Mouse (Mus musculus) liver, embryonic 16.5 days (tissue): ENCODE measurements around the gene Olfr524. TPM values are rescaled to one million over a fixed set of nuclear protein-coding genes. Genes with fewer than 3 reads are reported as not detected.

ENCODE experiments used
- polyA plus RNA-seq: library from polyadenylated mRNA; unstranded; fragments of >200 nt; fragmentation: Nextera tagmentation; extraction: Ambion mirVana; gene quantifications from 2 replicates; pipeline ENCODE4 v1.2.1, GENCODE M21; 2015

Gene Olfr524
- polyA plus RNA-seq, 1 experiment from 2014 or later: not detected

Other genes with a start within 250 kb of the Olfr524 start
- gene 6430531B16Rik, start 227.2 kb downstream of the Olfr524 start, polyA plus RNA-seq: not detected in 2 replicates
- 1.6 and 1.8 TPM in 2 replicates for gene Adam8, start 213.4 kb downstream of the Olfr524 start, polyA plus RNA-seq
- 15.5 and 16.5 TPM in 2 replicates for gene Zfp511, start 169.6 kb downstream of the Olfr524 start, polyA plus RNA-seq
- 22.2 and 23.3 TPM in 2 replicates for gene Tubgcp2, start 169.3 kb downstream of the Olfr524 start, polyA plus RNA-seq
- gene Msx3, start 156.9 kb downstream of the Olfr524 start, polyA plus RNA-seq: not detected in 2 replicates
- not detected in 2 replicates for gene Caly, start 123.4 kb downstream of the Olfr524 start, polyA plus RNA-seq
- gene Prap1, start 112.6 kb downstream of the Olfr524 start, polyA plus RNA-seq: 9.5 TPM in 1 of 2 replicates, not detected in the other
- 8.4 and 11.6 TPM in 2 replicates for gene Fuom, start 103.5 kb downstream of the Olfr524 start, polyA plus RNA-seq
- gene Paox, start 90.2 kb downstream of the Olfr524 start, polyA plus RNA-seq: 11.0 and 14.3 TPM in 2 replicates
- 122 and 131 TPM in 2 replicates for gene Echs1, start 89.5 kb downstream of the Olfr524 start, polyA plus RNA-seq
- 13.0 and 13.1 TPM in 2 replicates for gene Mtg1, start 68.4 kb downstream of the Olfr524 start, polyA plus RNA-seq
- gene Sprn, start 51.1 kb downstream of the Olfr524 start, polyA plus RNA-seq: not detected in 2 replicates
- not detected in 2 replicates for gene Olfr522, start 41.2 kb downstream of the Olfr524 start, polyA plus RNA-seq
- gene Olfr523, start 32.7 kb downstream of the Olfr524 start, polyA plus RNA-seq: not detected in 2 replicates
- gene Cd163l1, start 12.3 kb upstream of the Olfr524 start, polyA plus RNA-seq: 0.05 and 0.06 TPM in 2 replicates
- not detected in 2 replicates for gene 5830411N06Rik, start 41.3 kb upstream of the Olfr524 start, polyA plus RNA-seq
- gene Olfr525, start 114.9 kb upstream of the Olfr524 start, polyA plus RNA-seq: not detected in 2 replicates
- gene Olfr527, start 128.1 kb upstream of the Olfr524 start, polyA plus RNA-seq: not detected in 2 replicates
- not detected in 2 replicates for gene Olfr60, start 155.7 kb upstream of the Olfr524 start, polyA plus RNA-seq
- gene Olfr530, start 170.4 kb upstream of the Olfr524 start, polyA plus RNA-seq: not detected in 2 replicates
- not detected in 2 replicates for gene Olfr531, start 197.0 kb upstream of the Olfr524 start, polyA plus RNA-seq
- gene Olfr532, start 215.7 kb upstream of the Olfr524 start, polyA plus RNA-seq: not detected in 2 replicates